Mouse (Mus musculus) megakaryocyte, embryonic 14.5 days (primary cell): ENCODE results near the gene Larp7. TPM values are rescaled to one million over a fixed set of nuclear protein-coding genes. Genes with fewer than 3 reads are reported as not detected.

Experiments
- H3K27me3 ChIP-seq: replicated peaks from 2 replicates; pipeline ENCODE3; 2012; ENCODE audit warnings: inconsistent platforms
- H3K36me3 ChIP-seq: replicated peaks from 2 replicates; pipeline ENCODE3; 2012; ENCODE audit warnings: low read length, inconsistent platforms, mixed read lengths
- H3K4me1 ChIP-seq: 2 replicates; pipeline ENCODE4 v1.6.1; 2012; ENCODE audit warnings: inconsistent platforms
- H3K4me3 ChIP-seq: replicated peaks from 2 replicates; pipeline ENCODE3; 2012; ENCODE audit warnings: moderate library complexity, mild to moderate bottlenecking, inconsistent platforms
- H3K9me3 ChIP-seq: 2 replicates; pipeline ENCODE4 v1.6.1; 2012; ENCODE audit warnings: inconsistent platforms
- FLI1 ChIP-seq: IDR thresholded peaks from 2 replicates; pipeline ENCODE4 v1.6.1; 2012; ENCODE audit warnings: low read length, inconsistent platforms, mixed read lengths
- GATA1 ChIP-seq: IDR thresholded peaks from 3 replicates; pipeline ENCODE4 v1.6.1; 2012; ENCODE audit warnings: mixed read lengths, low read length, inconsistent platforms, borderline replicate concordance
- polyA plus RNA-seq: library from polyadenylated mRNA; stranded (reverse); fragments of >175 nt; gene quantifications from 2 replicates; pipeline ENCODE4 v1.2.3, GENCODE M21; 2012; ENCODE audit warnings: low replicate concordance; ENCODE audit not compliant: insufficient read depth

Larp7 gene
- polyA plus RNA-seq, 1 experiment, result 33.2 TPM

GRCm38 (mm10) chr3:127544610-127545121, 8.5 kb downstream of the Larp7 start:
- TF ChIP-seq GATA1 (no peak), FLI1 (no peak)
- H3K4me3 ChIP-seq, result no peak overlapping the region
- H3K4me1 ChIP-seq, result peaks cover 2% of the 10 kb centered on the region; the same call in 1 of the 2 replicates
- H3K27me3 ChIP-seq, result no peaks in the 10 kb centered on the region
- peaks cover 56% of the 10 kb centered on the region for H3K36me3 ChIP-seq
- H3K9me3 ChIP-seq, result no peaks in the 10 kb centered on the region

GRCm38 (mm10) chr3:127543976-127544375, 9.2 kb downstream of the Larp7 start:
- no peak for TF ChIP-seq GATA1
- peaks cover 60% of the 10 kb centered on the region for H3K36me3 ChIP-seq
- H3K4me3 ChIP-seq, result no peak overlapping the region
- no peaks in the 10 kb centered on the region for H3K9me3 ChIP-seq
- H3K27me3 ChIP-seq, result no peaks in the 10 kb centered on the region
- no peaks in the 10 kb centered on the region for H3K4me1 ChIP-seq

DNA sequence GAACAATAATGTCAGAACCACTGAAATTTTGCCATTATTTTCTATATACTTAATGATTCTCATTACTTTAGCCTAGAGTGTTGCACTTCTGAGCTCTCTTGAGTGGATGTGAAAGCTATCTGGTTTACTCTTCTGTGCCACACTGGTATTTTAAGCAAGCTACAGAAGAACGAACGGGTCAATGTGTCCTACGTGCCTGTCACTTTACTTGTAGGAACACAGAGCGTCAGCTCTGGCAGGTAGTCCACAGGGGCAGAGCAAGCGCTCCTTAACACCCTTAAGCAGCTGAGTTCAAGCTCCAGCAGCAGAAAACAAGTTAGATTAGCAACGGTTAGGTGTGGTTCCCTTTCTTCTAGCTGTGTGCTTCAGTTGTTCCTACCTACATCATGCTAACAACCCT, 14.0 kb downstream of the Larp7 start:
- Histone ChIP-seq H3K27me3 (no peaks in the 10 kb centered on the region), H3K9me3 (no peaks in the 10 kb centered on the region), H3K36me3 (peaks cover 52% of the 10 kb centered on the region), H3K4me1 (no peaks in the 10 kb centered on the region), H3K4me3 (no peak overlapping the region)
- no peak for TF ChIP-seq GATA1

DNA sequence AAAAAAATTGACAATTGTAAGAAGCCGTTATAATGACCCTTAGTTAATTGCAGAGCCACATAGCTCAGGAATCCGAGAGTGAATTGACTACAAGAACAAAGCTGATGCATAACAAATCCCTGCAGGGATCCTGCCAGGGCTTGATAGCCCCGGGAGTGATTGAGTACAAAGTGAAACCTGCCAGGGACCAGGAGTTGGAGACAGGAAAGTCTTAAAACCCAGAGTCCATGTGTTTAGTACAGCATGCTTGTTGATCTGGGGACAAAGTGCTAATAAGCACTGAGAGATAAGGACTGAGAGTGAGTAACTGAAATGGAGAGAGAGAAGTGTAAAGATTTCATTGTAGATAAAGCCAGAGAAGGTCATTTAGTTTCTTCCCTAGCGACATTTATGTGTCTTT, 22.9 kb downstream of the Larp7 start:
- Histone ChIP-seq H3K27me3 (no peaks in the 10 kb centered on the region), H3K36me3 (no peaks in the 10 kb centered on the region), H3K9me3 (no peaks in the 10 kb centered on the region), H3K4me3 (no peak overlapping the region), H3K4me1 (no peaks in the 10 kb centered on the region)
- TF ChIP-seq FLI1, result no peak
- no peak for TF ChIP-seq GATA1

- Histone ChIP-seq H3K27me3 (no peaks in the 10 kb centered on the region), H3K36me3 (no peaks in the 10 kb centered on the region), H3K4me1 (no peaks in the 10 kb centered on the region), H3K4me3 (no peak overlapping the region), H3K9me3 (no peaks in the 10 kb centered on the region)
- no peak for TF ChIP-seq FLI1
- TF ChIP-seq GATA1, result no peak
Observed at GRCm38 (mm10) chr3:127529824-127530223, 23.3 kb downstream of the Larp7 start.

GRCm38 (mm10) chr3:127529210-127529609, 23.9 kb downstream of the Larp7 start:
- Histone ChIP-seq H3K27me3 (no peaks in the 10 kb centered on the region), H3K4me3 (no peak overlapping the region), H3K36me3 (no peaks in the 10 kb centered on the region), H3K9me3 (no peaks in the 10 kb centered on the region), H3K4me1 (no peaks in the 10 kb centered on the region)
- TF ChIP-seq GATA1 (no peak), FLI1 (no peak)

- H3K9me3 ChIP-seq, result no peaks in the 10 kb centered on the region
- no peak for TF ChIP-seq FLI1
- TF ChIP-seq GATA1, result no peak
- no peaks in the 10 kb centered on the region for H3K4me1 ChIP-seq
- no peak overlapping the region for H3K4me3 ChIP-seq
- no peaks in the 10 kb centered on the region for H3K36me3 ChIP-seq
- H3K27me3 ChIP-seq, result no peaks in the 10 kb centered on the region
Observed at GRCm38 (mm10) chr3:127527465-127528034, 25.6 kb downstream of the Larp7 start.

DNA sequence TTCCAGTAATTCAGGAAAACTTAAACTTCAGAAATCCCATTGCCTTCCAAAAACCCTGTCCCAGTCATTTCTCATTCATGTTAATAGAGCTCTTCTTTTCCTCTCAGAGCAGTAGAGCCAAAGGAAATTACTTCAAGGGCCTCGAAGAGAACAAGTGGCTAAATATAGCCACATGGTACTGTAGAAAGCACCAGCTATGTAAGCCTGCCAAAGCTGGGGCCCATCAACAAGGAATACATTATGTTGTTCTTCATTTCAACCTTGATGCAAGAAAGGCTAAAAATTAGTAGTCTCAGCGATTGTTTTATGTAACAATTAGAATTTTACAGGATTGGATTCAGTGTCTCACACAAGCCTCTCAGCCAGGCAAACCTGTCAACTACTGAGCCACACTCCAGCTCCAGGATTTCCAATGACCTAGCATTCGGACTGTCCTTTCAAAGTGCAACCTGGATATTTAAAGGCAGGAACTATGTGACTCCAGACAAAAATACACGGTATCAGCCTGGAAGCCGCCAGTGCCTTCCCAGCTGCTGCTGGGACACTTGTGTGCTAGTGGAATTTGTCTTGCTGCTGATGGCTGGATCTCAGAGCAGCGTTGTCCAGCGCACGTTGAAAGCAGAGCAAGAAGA, 27.8 kb downstream of the Larp7 start:
- TF ChIP-seq FLI1 (no peak), GATA1 (no peak)
- H3K27me3 ChIP-seq, result no peaks in the 10 kb centered on the region
- H3K4me1 ChIP-seq, result no peaks in the 10 kb centered on the region; the same call in 1 of the 2 replicates

DNA sequence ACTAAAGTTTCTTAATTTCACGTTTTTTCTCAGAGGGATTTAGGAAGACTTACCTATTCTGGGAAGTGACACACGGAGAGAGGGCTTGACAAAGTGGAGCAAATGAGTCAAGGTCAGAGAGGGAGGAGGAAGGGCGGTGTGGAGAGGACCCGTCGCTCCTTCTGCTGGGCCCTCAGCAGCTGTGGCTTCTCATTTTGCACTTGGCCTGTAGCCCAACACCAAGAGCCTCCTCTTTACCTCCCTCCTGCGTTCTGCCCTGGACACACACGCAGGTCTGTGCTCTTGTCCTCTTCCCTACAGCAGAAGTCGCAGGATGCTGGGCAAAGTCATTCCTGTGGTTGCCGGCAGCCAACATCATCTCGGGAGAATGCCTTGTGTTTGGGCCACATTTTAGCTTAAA, 32.0 kb downstream of the Larp7 start:
- TF ChIP-seq FLI1 (no peak), GATA1 (no peak)
- Histone ChIP-seq H3K27me3 (no peaks in the 10 kb centered on the region), H3K4me3 (no peak overlapping the region), H3K36me3 (no peaks in the 10 kb centered on the region), H3K9me3 (no peaks in the 10 kb centered on the region), H3K4me1 (no peaks in the 10 kb centered on the region; the same call in 1 of the 2 replicates)

More for the DNA sequence above, 27.8 kb downstream of the Larp7 start:
- H3K36me3 ChIP-seq, result no peaks in the 10 kb centered on the region
- no peaks in the 10 kb centered on the region for H3K9me3 ChIP-seq
- H3K4me3 ChIP-seq, result no peak overlapping the region

DNA sequence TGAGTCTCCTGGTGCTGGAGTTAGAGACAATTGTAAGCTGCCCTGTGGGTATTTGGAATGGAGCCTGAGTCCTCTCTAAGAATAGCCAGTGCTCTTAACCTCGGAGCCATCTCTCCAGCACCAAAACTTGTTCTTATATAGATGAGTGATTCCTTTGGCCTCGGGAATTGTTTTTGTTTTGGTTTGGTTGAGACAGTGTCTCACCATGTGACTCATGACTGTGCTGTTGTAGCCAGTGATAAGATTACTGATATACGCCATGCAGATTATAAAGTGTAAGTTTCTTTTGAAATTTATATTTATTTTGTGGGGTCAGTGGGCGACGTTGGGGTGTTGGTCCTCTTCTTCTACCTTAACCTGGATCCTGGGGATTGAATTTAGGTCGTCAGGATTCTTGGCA, 32.8 kb downstream of the Larp7 start:
- H3K9me3 ChIP-seq, result no peaks in the 10 kb centered on the region
- no peaks in the 10 kb centered on the region for H3K27me3 ChIP-seq
- no peak for TF ChIP-seq GATA1
- no peaks in the 10 kb centered on the region for H3K36me3 ChIP-seq
- no peaks in the 10 kb centered on the region; the same call in 1 of the 2 replicates for H3K4me1 ChIP-seq
- no peak overlapping the region for H3K4me3 ChIP-seq
